In genomic region chr11:106365366-106365765, GRCm38 (mm10) we compare ENCODE assay signal across 11 mouse cellular contexts. TPM values are rescaled to one million over a fixed set of nuclear protein-coding genes. Genes with fewer than 3 reads are reported as not detected.
A peak's percentile ranks its signal among the peaks of the same experiment; 100 is the strongest.
DNase-seq lines count a peak whose midpoint lies in the region; ATAC-seq lines count a peak whose summit lies in the region.
"Had no signal": no experiment of that assay in that cellular context is flagged by ENCODE, and none has a peak within 500 bp of the region (broad histone marks: within the 10 kb centered on the region; RNA-seq: fewer than 3 reads in every experiment).

TSS of gene Prr29 (plus strand) at chr11:106365472.

- H3K27me3 ChIP-seq in forebrain, embryonic 12.5 days: 0 out of 2 replicates have a peak, but pooled peaks cover 3% of the 10 kb centered on the region
- H3K27me3 ChIP-seq in forebrain, embryonic 15.5 days: no peaks in the 10 kb centered on the region
- no peaks in the 10 kb centered on the region for H3K27me3 ChIP-seq in midbrain, embryonic 12.5 days
- H3K27me3 ChIP-seq: liver, embryonic 13.5 days had no signal

- intact Hi-C loops in left cerebral cortex, postnatal 4 days (cut with DNase I): no loop called here
- intact Hi-C loops in left cerebral cortex, postnatal 10 days (cut with DNase I): loop anchor here (5.0 kb wide), 1 partner anchor 33 kb away; no protein-coding TSS in a partner anchor

- peaks cover 16% of the 10 kb centered on the region for H3K4me1 ChIP-seq in forebrain, embryonic 12.5 days
- 0 out of 2 replicates have a peak, but pooled peaks cover 4% of the 10 kb centered on the region for H3K4me1 ChIP-seq in forebrain, embryonic 15.5 days
- peaks cover 11% of the 10 kb centered on the region for H3K4me1 ChIP-seq in midbrain, embryonic 12.5 days

- ATAC-seq in forebrain, embryonic 12.5 days (ENCODE audit: low FRiP score): no peak
- ATAC-seq in forebrain, embryonic 15.5 days (replicated peaks): no peak
- ATAC-seq in erythroid progenitor cell, adult 5-6 weeks (replicated peaks; ENCODE audit: low FRiP score, poor library complexity, severe bottlenecking): 0 out of 2 replicates have a peak, but pooled peaks have one; percentile 39
- ATAC-seq in midbrain, embryonic 12.5 days (ENCODE audit: low FRiP score, low read depth): 0 out of 2 replicates have a peak, but pooled peaks have one; percentile 4

- H3K4me3 ChIP-seq in forebrain, embryonic 12.5 days (replicated peaks): no peak within 1 kb of the TSS
- H3K4me3 ChIP-seq in forebrain, embryonic 15.5 days: no peak within 1 kb of the TSS
- no peak within 1 kb of the TSS for H3K4me3 ChIP-seq in midbrain, embryonic 12.5 days
- H3K4me3 ChIP-seq: liver, embryonic 13.5 days had no signal

- H3K36me3 ChIP-seq in forebrain, embryonic 12.5 days (replicated peaks): no peaks in the 10 kb centered on the region
- H3K36me3 ChIP-seq in forebrain, embryonic 15.5 days: no peaks in the 10 kb centered on the region
- H3K36me3 ChIP-seq in midbrain, embryonic 12.5 days: no peaks in the 10 kb centered on the region
- H3K36me3 ChIP-seq: liver, embryonic 13.5 days had no signal

- peak within 1 kb of the TSS; percentile 6; the same call in 1 of the 2 replicates for H3K4me2 ChIP-seq in forebrain, embryonic 12.5 days
- no peak within 1 kb of the TSS for H3K4me2 ChIP-seq in forebrain, embryonic 15.5 days (replicated peaks)
- H3K4me2 ChIP-seq in midbrain, embryonic 12.5 days (replicated peaks): peak within 1 kb of the TSS; percentile 34
- H3K4me2 ChIP-seq: liver, embryonic 13.5 days had no signal

- WGBS in forebrain, embryonic 12.5 days: 69% methylated on average over 9 of the region's 10 CpGs
- WGBS in forebrain, embryonic 15.5 days: 63% methylated on average over 10 of the region's 10 CpGs
- WGBS in midbrain, embryonic 12.5 days: 63% methylated on average over 10 of the region's 10 CpGs

- no peaks in the 10 kb centered on the region for H3K9me3 ChIP-seq in forebrain, embryonic 12.5 days
- H3K9me3 ChIP-seq in forebrain, embryonic 15.5 days: no peaks in the 10 kb centered on the region
- H3K9me3 ChIP-seq in midbrain, embryonic 12.5 days: no peaks in the 10 kb centered on the region
- H3K9me3 ChIP-seq: liver, embryonic 13.5 days had no signal

- peak within 1 kb of the TSS; percentile 9; the same call in 1 of the 2 replicates for H3K9ac ChIP-seq in forebrain, embryonic 12.5 days
- no peak within 1 kb of the TSS for H3K9ac ChIP-seq in forebrain, embryonic 15.5 days (replicated peaks)
- H3K9ac ChIP-seq in midbrain, embryonic 12.5 days (replicated peaks): peak within 1 kb of the TSS; percentile 31
- H3K9ac ChIP-seq: liver, embryonic 13.5 days had no signal

- H3K27ac ChIP-seq in forebrain, embryonic 12.5 days: no peak within 1 kb of the TSS
- no peak within 1 kb of the TSS for H3K27ac ChIP-seq in forebrain, embryonic 15.5 days (replicated peaks)
- H3K27ac ChIP-seq in midbrain, embryonic 12.5 days (replicated peaks): peak within 1 kb of the TSS; percentile 39
- H3K27ac ChIP-seq: liver, embryonic 13.5 days had no signal

- DNase-seq in left cerebral cortex, postnatal 4 days: peak; percentile 12
- DNase-seq in left cerebral cortex, postnatal 10 days (ENCODE audit: extremely low spot score in 1 of 2, low spot score in 2 of 2): no peak
- DNase-seq in ovary, adult 18-20 months (ENCODE audit: low spot score): no peak
- no peak for DNase-seq in left cerebral cortex, adult 11 months (ENCODE audit: low spot score)
- DNase-seq: B cell, adult 2 months; kidney, adult 2 months; liver, embryonic 13.5 days had no signal

RNA-seq across cellular contexts. Expression of gene Prr29, which starts in this region (rescaled TPM):
- not detected in 2 replicates for polyA plus RNA-seq in forebrain, embryonic 12.5 days (2016; fragmentation: Nextera tagmentation; extraction: Ambion mirVana)
- polyA plus RNA-seq in forebrain, embryonic 15.5 days (2015; fragmentation: Nextera tagmentation; extraction: Ambion mirVana): not detected in 2 replicates
- total RNA-seq in left cerebral cortex, postnatal 4 days (2021): not detected
- total RNA-seq in left cerebral cortex, postnatal 10 days (2021): not detected
- not detected in 2 replicates for total RNA-seq in erythroid progenitor cell, adult 5-6 weeks (2015; ENCODE audit: low replicate concordance)
- total RNA-seq in erythroid progenitor cell, adult 5-6 weeks (2017; ENCODE audit: low replicate concordance): not detected in 2 replicates
- not detected in 2 replicates for polyA plus RNA-seq in midbrain, embryonic 12.5 days (2016; fragmentation: Nextera tagmentation; extraction: Ambion mirVana)
- polyA plus RNA-seq: liver, embryonic 13.5 days had no signal

Comparison
In these comparisons a context has a peak if more than half of its experiments do, and no peak if none do; other contexts are left out.
1. Peak in DNase-seq in left cerebral cortex, postnatal 4 days; RNA of the gene not detected or under 1 TPM.
2. Peak in ATAC-seq in erythroid progenitor cell, adult 5-6 weeks; RNA of the gene not detected or under 1 TPM.
3. Peak in ATAC-seq, H3K27ac ChIP-seq, H3K9ac ChIP-seq and H3K4me2 ChIP-seq in midbrain, embryonic 12.5 days; RNA of the gene not detected or under 1 TPM.